Mouse (Mus musculus): ENCODE measurements around the gene Cdhr3. TPM values are rescaled to one million over a fixed set of nuclear protein-coding genes. Genes with fewer than 3 reads are reported as not detected.

The Cdhr3 gene
- polyA plus RNA-seq, 1 experiment from 2014 or later, result 0.32 TPM

- Histone ChIP-seq H3K9ac (ENCODE audit: low read depth, low read length) (no peak overlapping the region), H3K27me3 (ENCODE audit: control insufficient read depth, insufficient read depth, low read length) (no peaks in the 10 kb centered on the region), H3K4me3 (ENCODE audit: low read depth, low read length) (no peak overlapping the region), H3K9me3 (ENCODE audit: control insufficient read depth, low read length) (no peaks in the 10 kb centered on the region), H3K4me1 (replicated peaks; ENCODE audit: control insufficient read depth, insufficient read depth, low read length) (peaks cover 7% of the 10 kb centered on the region; the same call in 1 of the 2 replicates), H3K27ac (ENCODE audit: low read depth, low read length) (peak overlapping the region; percentile 8), H3K4me2 (replicated peaks; ENCODE audit: low read depth, low read length) (peak overlapping the region; percentile 27), H3K36me3 (ENCODE audit: control insufficient read depth, insufficient read depth, low read length) (no peaks in the 10 kb centered on the region)
- DNase-seq (ENCODE audit: low spot score) (no peak), ATAC-seq (ENCODE audit: low FRiP score) (peak; percentile 83)
- 27% methylated on average over 11 of the region's 11 CpGs for WGBS
Observed at GRCm38 (mm10) chr12:33035089-33035718, 57.5 kb downstream of the Cdhr3 start.

GRCm38 (mm10) chr12:33034343-33035088 is 58.2 kb downstream of the Cdhr3 start:
- Histone ChIP-seq H3K4me2 (replicated peaks; ENCODE audit: low read depth, low read length) (no peak overlapping the region), H3K4me1 (replicated peaks; ENCODE audit: control insufficient read depth, insufficient read depth, low read length) (peaks cover 7% of the 10 kb centered on the region; the same call in 1 of the 2 replicates), H3K9ac (ENCODE audit: low read depth, low read length) (no peak overlapping the region), H3K27me3 (ENCODE audit: control insufficient read depth, insufficient read depth, low read length) (no peaks in the 10 kb centered on the region), H3K36me3 (ENCODE audit: control insufficient read depth, insufficient read depth, low read length) (no peaks in the 10 kb centered on the region), H3K27ac (ENCODE audit: low read depth, low read length) (peak overlapping the region; percentile 8), H3K4me3 (ENCODE audit: low read depth, low read length) (no peak overlapping the region), H3K9me3 (ENCODE audit: control insufficient read depth, low read length) (no peaks in the 10 kb centered on the region)
- ATAC-seq (ENCODE audit: low FRiP score) (peak; percentile 23; the same call in 1 of the 2 replicates), DNase-seq (ENCODE audit: low spot score) (no peak)
- WGBS, result 59% methylated on average over 12 of the region's 12 CpGs

- WGBS, result 65% methylated on average over 6 of the region's 6 CpGs
Observed at GRCm38 (mm10) chr12:33033221-33033620, 59.5 kb downstream of the Cdhr3 start.

GRCm38 (mm10) chr12:33030589-33030988 is 62.1 kb downstream of the Cdhr3 start:
- ATAC-seq (ENCODE audit: low FRiP score) (no peak), DNase-seq (ENCODE audit: low spot score) (no peak)
- no peak overlapping the region for H3K27ac ChIP-seq (ENCODE audit: low read depth, low read length)
- no peak overlapping the region for H3K4me2 ChIP-seq (replicated peaks; ENCODE audit: low read depth, low read length)
- H3K36me3 ChIP-seq (ENCODE audit: control insufficient read depth, insufficient read depth, low read length), result no peaks in the 10 kb centered on the region
- H3K4me3 ChIP-seq (ENCODE audit: low read depth, low read length), result no peak overlapping the region
- peaks cover 4% of the 10 kb centered on the region; the same call in 1 of the 2 replicates for H3K4me1 ChIP-seq (replicated peaks; ENCODE audit: control insufficient read depth, insufficient read depth, low read length)
- no peaks in the 10 kb centered on the region for H3K9me3 ChIP-seq (ENCODE audit: control insufficient read depth, low read length)
- WGBS, result 90% methylated on average over 2 of the region's 2 CpGs
- H3K27me3 ChIP-seq (ENCODE audit: control insufficient read depth, insufficient read depth, low read length), result no peaks in the 10 kb centered on the region
- H3K9ac ChIP-seq (ENCODE audit: low read depth, low read length), result no peak overlapping the region

More at GRCm38 (mm10) chr12:33033221-33033620, 59.5 kb downstream of the Cdhr3 start:
- no peak overlapping the region for H3K9ac ChIP-seq (ENCODE audit: low read depth, low read length)
- H3K36me3 ChIP-seq (ENCODE audit: control insufficient read depth, insufficient read depth, low read length), result no peaks in the 10 kb centered on the region
- no peaks in the 10 kb centered on the region for H3K27me3 ChIP-seq (ENCODE audit: control insufficient read depth, insufficient read depth, low read length)
- H3K27ac ChIP-seq (ENCODE audit: low read depth, low read length), result no peak overlapping the region
- peaks cover 9% of the 10 kb centered on the region; the same call in 1 of the 2 replicates for H3K4me1 ChIP-seq (replicated peaks; ENCODE audit: control insufficient read depth, insufficient read depth, low read length)
- no peak for ATAC-seq (ENCODE audit: low FRiP score)
- H3K9me3 ChIP-seq (ENCODE audit: control insufficient read depth, low read length), result no peaks in the 10 kb centered on the region
- no peak overlapping the region for H3K4me3 ChIP-seq (ENCODE audit: low read depth, low read length)
- H3K4me2 ChIP-seq (replicated peaks; ENCODE audit: low read depth, low read length), result no peak overlapping the region
- DNase-seq (ENCODE audit: low spot score), result no peak

GRCm38 (mm10) chr12:33030066-33030465 is 62.6 kb downstream of the Cdhr3 start:
- no peak for DNase-seq (ENCODE audit: low spot score)
- no peak for ATAC-seq (ENCODE audit: low FRiP score)

GRCm38 (mm10) chr12:33028708-33029107 is 64.0 kb downstream of the Cdhr3 start:
- no peak overlapping the region for H3K4me2 ChIP-seq (replicated peaks; ENCODE audit: low read depth, low read length)
- H3K27ac ChIP-seq (ENCODE audit: low read depth, low read length), result no peak overlapping the region
- H3K9ac ChIP-seq (ENCODE audit: low read depth, low read length), result no peak overlapping the region
- WGBS, result 47% methylated on average over 13 of the region's 13 CpGs
- no peaks in the 10 kb centered on the region for H3K27me3 ChIP-seq (ENCODE audit: control insufficient read depth, insufficient read depth, low read length)
- H3K9me3 ChIP-seq (ENCODE audit: control insufficient read depth, low read length), result no peaks in the 10 kb centered on the region
- ATAC-seq (ENCODE audit: low FRiP score), result peak; percentile 47; the same call in 1 of the 2 replicates
- DNase-seq (ENCODE audit: low spot score), result no peak
- no peak overlapping the region for H3K4me3 ChIP-seq (ENCODE audit: low read depth, low read length)
- H3K4me1 ChIP-seq (replicated peaks; ENCODE audit: control insufficient read depth, insufficient read depth, low read length), result peaks cover 2% of the 10 kb centered on the region; the same call in 1 of the 2 replicates
- no peaks in the 10 kb centered on the region for H3K36me3 ChIP-seq (ENCODE audit: control insufficient read depth, insufficient read depth, low read length)

More at GRCm38 (mm10) chr12:33030066-33030465, 62.6 kb downstream of the Cdhr3 start:
- Histone ChIP-seq H3K4me1 (replicated peaks; ENCODE audit: control insufficient read depth, insufficient read depth, low read length) (peaks cover 4% of the 10 kb centered on the region; the same call in 1 of the 2 replicates), H3K4me2 (replicated peaks; ENCODE audit: low read depth, low read length) (no peak overlapping the region), H3K9ac (ENCODE audit: low read depth, low read length) (no peak overlapping the region), H3K36me3 (ENCODE audit: control insufficient read depth, insufficient read depth, low read length) (no peaks in the 10 kb centered on the region), H3K9me3 (ENCODE audit: control insufficient read depth, low read length) (no peaks in the 10 kb centered on the region), H3K27ac (ENCODE audit: low read depth, low read length) (no peak overlapping the region), H3K4me3 (ENCODE audit: low read depth, low read length) (no peak overlapping the region), H3K27me3 (ENCODE audit: control insufficient read depth, insufficient read depth, low read length) (no peaks in the 10 kb centered on the region)
- 81% methylated on average over 13 of the region's 13 CpGs for WGBS

GRCm38 (mm10) chr12:33028109-33028691 is 64.5 kb downstream of the Cdhr3 start:
- Histone ChIP-seq H3K4me3 (ENCODE audit: low read depth, low read length) (no peak overlapping the region), H3K4me1 (replicated peaks; ENCODE audit: control insufficient read depth, insufficient read depth, low read length) (peaks cover 2% of the 10 kb centered on the region; the same call in 1 of the 2 replicates), H3K27ac (ENCODE audit: low read depth, low read length) (no peak overlapping the region), H3K9ac (ENCODE audit: low read depth, low read length) (no peak overlapping the region), H3K27me3 (ENCODE audit: control insufficient read depth, insufficient read depth, low read length) (no peaks in the 10 kb centered on the region), H3K4me2 (replicated peaks; ENCODE audit: low read depth, low read length) (no peak overlapping the region), H3K36me3 (ENCODE audit: control insufficient read depth, insufficient read depth, low read length) (no peaks in the 10 kb centered on the region), H3K9me3 (ENCODE audit: control insufficient read depth, low read length) (no peaks in the 10 kb centered on the region)
- 46% methylated on average over 10 of the region's 10 CpGs for WGBS
- no peak for DNase-seq (ENCODE audit: low spot score)
- ATAC-seq (ENCODE audit: low FRiP score), result 0 out of 2 replicates have a peak, but pooled peaks have one; percentile 1

GRCm38 (mm10) chr12:33027093-33027492 is 65.6 kb downstream of the Cdhr3 start:
- H3K27ac ChIP-seq (ENCODE audit: low read depth, low read length), result no peak overlapping the region
- peak; percentile 76 for ATAC-seq (ENCODE audit: low FRiP score)

More at GRCm38 (mm10) chr12:33027093-33027492, 65.6 kb downstream of the Cdhr3 start:
- H3K9ac ChIP-seq (ENCODE audit: low read depth, low read length), result no peak overlapping the region
- peak overlapping the region; percentile 1; the same call in 1 of the 2 replicates for H3K4me2 ChIP-seq (replicated peaks; ENCODE audit: low read depth, low read length)
- H3K36me3 ChIP-seq (ENCODE audit: control insufficient read depth, insufficient read depth, low read length), result no peaks in the 10 kb centered on the region
- H3K4me1 ChIP-seq (replicated peaks; ENCODE audit: control insufficient read depth, insufficient read depth, low read length), result peaks cover 2% of the 10 kb centered on the region; the same call in 1 of the 2 replicates
- DNase-seq (ENCODE audit: low spot score), result peak; percentile 88
- 2% methylated on average over 10 of the region's 10 CpGs for WGBS
- H3K27me3 ChIP-seq (ENCODE audit: control insufficient read depth, insufficient read depth, low read length), result no peaks in the 10 kb centered on the region
- no peak overlapping the region for H3K4me3 ChIP-seq (ENCODE audit: low read depth, low read length)
- H3K9me3 ChIP-seq (ENCODE audit: control insufficient read depth, low read length), result no peaks in the 10 kb centered on the region

Data from hindbrain, embryonic 11.5 days (tissue).